Mouse (Mus musculus): ENCODE measurements around the gene P4htm. TPM values are rescaled to one million over a fixed set of nuclear protein-coding genes. Genes with fewer than 3 reads are reported as not detected.

Gene P4htm
- polyA plus RNA-seq, 1 experiment from 2014 or later, result 11.9 TPM

- no peaks in the 10 kb centered on the region for H3K9me3 ChIP-seq
- no peak for DNase-seq (ENCODE audit: extremely low spot score, low spot score)
- no peaks in the 10 kb centered on the region for H3K27me3 ChIP-seq (ENCODE audit: poor library complexity, severe bottlenecking)
- H3K27ac ChIP-seq, result no peak overlapping the region
- 90% methylated on average over 4 of the region's 4 CpGs for WGBS
- H3K4me1 ChIP-seq, result peaks cover 16% of the 10 kb centered on the region
- H3K36me3 ChIP-seq (replicated peaks), result peaks cover 54% of the 10 kb centered on the region
- no peak overlapping the region for H3K4me3 ChIP-seq
These were observed 4.5 kb upstream of the P4htm start for GRCm38 (mm10) chr9:108601986-108602385.

GRCm38 (mm10) chr9:108600011-108600410, 2.5 kb upstream of the P4htm start:
- Histone ChIP-seq H3K4me1 (peaks cover 27% of the 10 kb centered on the region), H3K9me3 (no peaks in the 10 kb centered on the region), H3K36me3 (replicated peaks) (peaks cover 34% of the 10 kb centered on the region), H3K27me3 (ENCODE audit: poor library complexity, severe bottlenecking) (no peaks in the 10 kb centered on the region), H3K4me3 (no peak overlapping the region), H3K27ac (no peak overlapping the region)
- 74% methylated on average over 2 of the region's 2 CpGs for WGBS
- no peak for DNase-seq (ENCODE audit: extremely low spot score, low spot score)

GRCm38 (mm10) chr9:108599021-108599566, 1.6 kb upstream of the P4htm start:
- 74% methylated on average over 4 of the region's 4 CpGs for WGBS

GRCm38 (mm10) chr9:108594354-108594753, 3.1 kb downstream of the P4htm start:
- no peak for DNase-seq (ENCODE audit: extremely low spot score, low spot score)
- Histone ChIP-seq H3K27me3 (ENCODE audit: poor library complexity, severe bottlenecking) (no peaks in the 10 kb centered on the region), H3K27ac (no peak overlapping the region), H3K9me3 (no peaks in the 10 kb centered on the region), H3K36me3 (replicated peaks) (peaks cover 17% of the 10 kb centered on the region), H3K4me1 (peaks cover 30% of the 10 kb centered on the region), H3K4me3 (no peak overlapping the region)
- WGBS, result 85% methylated on average over 3 of the region's 3 CpGs

More at GRCm38 (mm10) chr9:108599021-108599566, 1.6 kb upstream of the P4htm start:
- Histone ChIP-seq H3K4me1 (peaks cover 23% of the 10 kb centered on the region), H3K27me3 (ENCODE audit: poor library complexity, severe bottlenecking) (no peaks in the 10 kb centered on the region), H3K9me3 (no peaks in the 10 kb centered on the region), H3K36me3 (replicated peaks) (peaks cover 32% of the 10 kb centered on the region), H3K27ac (no peak overlapping the region), H3K4me3 (no peak overlapping the region)
- DNase-seq (ENCODE audit: extremely low spot score, low spot score), result no peak

GRCm38 (mm10) chr9:108591462-108591861, 6.0 kb downstream of the P4htm start:
- WGBS, result 87% methylated on average over 4 of the region's 4 CpGs
- peaks cover 17% of the 10 kb centered on the region for H3K36me3 ChIP-seq (replicated peaks)
- no peak overlapping the region for H3K4me3 ChIP-seq
- peaks cover 43% of the 10 kb centered on the region for H3K4me1 ChIP-seq
- no peak overlapping the region for H3K27ac ChIP-seq
- no peak for DNase-seq (ENCODE audit: extremely low spot score, low spot score)
- no peaks in the 10 kb centered on the region for H3K9me3 ChIP-seq
- no peaks in the 10 kb centered on the region for H3K27me3 ChIP-seq (ENCODE audit: poor library complexity, severe bottlenecking)

- no peaks in the 10 kb centered on the region for H3K27me3 ChIP-seq (ENCODE audit: poor library complexity, severe bottlenecking)
- peaks cover 45% of the 10 kb centered on the region for H3K4me1 ChIP-seq
- no peak for DNase-seq (ENCODE audit: extremely low spot score, low spot score)
- WGBS, result 79% methylated on average over 5 of the region's 5 CpGs
- H3K9me3 ChIP-seq, result no peaks in the 10 kb centered on the region
- peaks cover 11% of the 10 kb centered on the region for H3K36me3 ChIP-seq (replicated peaks)
- no peak overlapping the region for H3K4me3 ChIP-seq
- peak overlapping the region; percentile 94 for H3K27ac ChIP-seq
These were observed 8.2 kb downstream of the P4htm start for GRCm38 (mm10) chr9:108589229-108589628.

GRCm38 (mm10) chr9:108587571-108588180, 9.8 kb downstream of the P4htm start:
- peak overlapping the region; percentile 43 for H3K4me3 ChIP-seq
- DNase-seq (ENCODE audit: extremely low spot score, low spot score), result peak; percentile 95
- H3K4me1 ChIP-seq, result peaks cover 45% of the 10 kb centered on the region
- H3K27me3 ChIP-seq (ENCODE audit: poor library complexity, severe bottlenecking), result no peaks in the 10 kb centered on the region
- H3K9me3 ChIP-seq, result no peaks in the 10 kb centered on the region
- peak overlapping the region; percentile 94 for H3K27ac ChIP-seq
- 0% methylated on average over 14 of the region's 14 CpGs for WGBS
- H3K36me3 ChIP-seq (replicated peaks), result peaks cover 16% of the 10 kb centered on the region

- H3K4me1 ChIP-seq, result peaks cover 52% of the 10 kb centered on the region
- 73% methylated on average over 5 of the region's 5 CpGs for WGBS
These were observed 18.1 kb downstream of the P4htm start for GRCm38 (mm10) chr9:108579344-108579690.

GRCm38 (mm10) chr9:108578545-108579343, 18.7 kb downstream of the P4htm start, which contains the start of gene Wdr6:
TSS of gene Wdr6 (minus strand) at chr9:108578739.
- Histone ChIP-seq H3K27ac (peak within 1 kb of the TSS; percentile 95), H3K9me3 (no peaks in the 10 kb centered on the region), H3K4me3 (peak within 1 kb of the TSS; percentile 86), H3K36me3 (replicated peaks) (peaks cover 64% of the 10 kb centered on the region), H3K27me3 (ENCODE audit: poor library complexity, severe bottlenecking) (no peaks in the 10 kb centered on the region), H3K4me1 (peaks cover 57% of the 10 kb centered on the region)
- peak; percentile 98 for DNase-seq (ENCODE audit: extremely low spot score, low spot score)
- 5% methylated on average over 51 of the region's 51 CpGs for WGBS

More at GRCm38 (mm10) chr9:108579344-108579690, 18.1 kb downstream of the P4htm start:
- DNase-seq (ENCODE audit: extremely low spot score, low spot score), result no peak
- peak overlapping the region; percentile 95 for H3K27ac ChIP-seq
- H3K4me3 ChIP-seq, result peak overlapping the region; percentile 86
- H3K9me3 ChIP-seq, result no peaks in the 10 kb centered on the region
- H3K36me3 ChIP-seq (replicated peaks), result peaks cover 61% of the 10 kb centered on the region
- H3K27me3 ChIP-seq (ENCODE audit: poor library complexity, severe bottlenecking), result no peaks in the 10 kb centered on the region

- Histone ChIP-seq H3K27ac (peak overlapping the region; percentile 95), H3K4me1 (peaks cover 64% of the 10 kb centered on the region), H3K36me3 (replicated peaks) (peaks cover 65% of the 10 kb centered on the region), H3K9me3 (no peaks in the 10 kb centered on the region), H3K4me3 (peak overlapping the region; percentile 86), H3K27me3 (ENCODE audit: poor library complexity, severe bottlenecking) (no peaks in the 10 kb centered on the region)
- under 1% methylated on average over 24 of the region's 24 CpGs for WGBS
- no peak for DNase-seq (ENCODE audit: extremely low spot score, low spot score)
These were observed 19.4 kb downstream of the P4htm start for GRCm38 (mm10) chr9:108577934-108578544.

- Histone ChIP-seq H3K36me3 (replicated peaks) (peaks cover 66% of the 10 kb centered on the region), H3K27me3 (ENCODE audit: poor library complexity, severe bottlenecking) (no peaks in the 10 kb centered on the region), H3K27ac (peak overlapping the region; percentile 95; the same call in 1 of the 2 replicates), H3K4me1 (peaks cover 67% of the 10 kb centered on the region), H3K9me3 (no peaks in the 10 kb centered on the region), H3K4me3 (peak overlapping the region; percentile 86)
- 62% methylated on average over 6 of the region's 6 CpGs for WGBS
- DNase-seq (ENCODE audit: extremely low spot score, low spot score), result no peak
These were observed 20.4 kb downstream of the P4htm start for GRCm38 (mm10) chr9:108577025-108577424.

- H3K27ac ChIP-seq, result no peak overlapping the region
- H3K27me3 ChIP-seq (ENCODE audit: poor library complexity, severe bottlenecking), result no peaks in the 10 kb centered on the region
- peaks cover 73% of the 10 kb centered on the region for H3K4me1 ChIP-seq
- 92% methylated on average over 37 of the region's 37 CpGs for WGBS
- H3K9me3 ChIP-seq, result no peaks in the 10 kb centered on the region
- 0 out of 2 replicates have a peak overlapping the region, but pooled peaks have one; percentile 14 for H3K4me3 ChIP-seq
- DNase-seq (ENCODE audit: extremely low spot score, low spot score), result no peak
- peaks cover 69% of the 10 kb centered on the region for H3K36me3 ChIP-seq (replicated peaks)
These were observed 21.9 kb downstream of the P4htm start for GRCm38 (mm10) chr9:108575321-108576297.
